Mouse (Mus musculus) stomach, embryonic 16.5 days (tissue): ENCODE measurements at regions not wholly inside any gene's neighbourhood (a gene's known extent, or its start where the extent isn't known, plus 50 kb on each side); places are given as distances from the start of the nearest gene placed in this dataset.

ENCODE experiments used
- ATAC-seq: fragments of 200-750 bp; cut with Nextera tagmentation; 2 replicates; pipeline ENCODE4 v1.8.0; 2017; ENCODE audit warnings: moderate number of reproducible peaks, moderate TSS enrichment; ENCODE audit not compliant: insufficient read depth, low FRiP score
- H3K27ac ChIP-seq: fragments of 300-500 bp; sonication (generic); 2 replicates; pipeline ENCODE4 v1.5.1; 2014; ENCODE audit warnings: low read length
- H3K27me3 ChIP-seq: fragments of 300-500 bp; sonication (generic); 2 replicates; pipeline ENCODE4 v1.6.1; 2014; ENCODE audit warnings: low read length, control low read depth, mixed read lengths; ENCODE audit not compliant: control insufficient read depth, insufficient read depth
- H3K36me3 ChIP-seq: fragments of 300-500 bp; sonication (generic); 2 replicates; pipeline ENCODE4 v1.6.1; 2014; ENCODE audit warnings: low read length; ENCODE audit not compliant: control insufficient read depth, insufficient read depth
- H3K4me1 ChIP-seq: fragments of 300-500 bp; sonication (generic); 2 replicates; pipeline ENCODE4 v1.6.1; 2014; ENCODE audit warnings: low read length, control low read depth, mixed read lengths; ENCODE audit not compliant: control insufficient read depth, insufficient read depth
- H3K4me2 ChIP-seq: fragments of 300-500 bp; sonication (generic); 2 replicates; pipeline ENCODE4 v1.6.1; 2014; ENCODE audit warnings: low read depth, low read length, mixed read lengths
- H3K4me3 ChIP-seq: fragments of 300-500 bp; sonication (generic); replicated peaks from 2 replicates; pipeline ENCODE4 v1.5.1; 2014; ENCODE audit warnings: mild to moderate bottlenecking, low read length
- H3K9ac ChIP-seq: fragments of 300-500 bp; sonication (generic); 2 replicates; pipeline ENCODE4 v1.6.1; 2014; ENCODE audit warnings: low read length
- H3K9me3 ChIP-seq: fragments of 300-500 bp; sonication (generic); replicated peaks from 2 replicates; pipeline ENCODE4 v1.6.1; 2016; ENCODE audit warnings: low read length, control low read depth; ENCODE audit not compliant: control insufficient read depth
- WGBS: fragments of 180-500 bp; shearing (Covaris S2); extraction: QIAGEN DNeasy Blood & Tissue Kit; methylation state at CpG from one replicate; pipeline ENCODE4 v1.1.7; 2014; 5-methylcytosine and 5-hydroxymethylcytosine counted together

DNA sequence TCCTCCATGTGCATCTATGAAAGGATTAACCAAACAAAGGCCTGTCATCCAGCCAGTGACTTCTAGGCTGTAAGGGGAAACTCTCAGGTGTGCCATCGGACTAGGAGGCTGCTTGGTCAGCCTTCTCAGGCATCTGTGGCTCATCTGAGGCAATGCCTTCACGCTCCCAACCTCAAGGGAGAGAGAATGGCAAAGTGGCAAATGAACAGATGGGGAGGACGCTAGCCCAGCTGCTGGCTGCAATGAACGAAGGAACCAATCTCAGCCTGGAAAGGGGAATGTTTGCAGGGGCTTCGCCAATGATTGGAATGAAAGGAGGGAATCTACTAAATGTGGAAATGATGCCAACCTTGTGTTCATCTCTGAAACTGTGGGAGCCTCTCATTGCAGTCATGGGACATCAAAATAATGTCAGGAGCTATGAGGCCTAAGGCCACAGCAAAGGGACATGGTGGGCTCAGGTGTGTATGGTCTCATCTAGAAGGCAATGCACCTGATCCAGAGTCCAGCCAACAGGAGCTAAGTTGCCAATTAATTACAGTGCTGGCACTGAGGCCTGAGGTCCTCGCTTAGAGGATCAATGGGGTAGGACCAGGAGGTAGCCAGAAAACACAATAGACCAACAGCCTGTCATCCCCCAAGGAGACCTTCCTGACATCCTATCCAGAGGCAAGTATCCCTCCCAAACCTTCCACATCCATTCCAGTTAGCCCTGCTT lies 108.9 kb upstream of the Ptprt start:
- Histone ChIP-seq H3K36me3 (no peaks in the 10 kb centered on the region), H3K27ac (no peak overlapping the region), H3K9me3 (no peaks in the 10 kb centered on the region), H3K4me2 (no peak overlapping the region), H3K4me3 (no peak overlapping the region), H3K4me1 (no peaks in the 10 kb centered on the region), H3K27me3 (no peaks in the 10 kb centered on the region), H3K9ac (no peak overlapping the region)
- 79% methylated on average over 6 of the region's 6 CpGs for WGBS
- ATAC-seq = no peak

DNA sequence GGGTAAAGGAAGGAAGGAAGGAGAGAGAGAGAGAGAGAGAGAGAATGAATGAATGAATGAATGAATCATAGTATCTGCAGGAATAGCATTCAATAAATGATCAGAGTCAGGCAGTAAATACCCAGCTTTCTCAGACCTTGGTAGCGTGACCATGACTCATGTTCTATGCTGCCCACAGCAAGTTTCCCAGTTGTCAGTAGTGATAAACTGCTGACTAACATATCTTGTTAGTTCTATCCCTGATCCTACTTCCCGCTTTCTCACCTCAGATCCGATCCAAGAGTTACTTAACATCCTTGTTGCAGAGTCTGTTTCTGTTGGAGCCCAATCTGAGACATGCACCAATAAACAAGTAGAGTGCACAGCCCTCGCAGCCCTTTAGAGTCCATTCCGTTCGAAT lies 103.1 kb upstream of the Ptprt start:
- Histone ChIP-seq H3K36me3 (no peaks in the 10 kb centered on the region), H3K4me2 (no peak overlapping the region), H3K9me3 (no peaks in the 10 kb centered on the region), H3K27ac (no peak overlapping the region), H3K4me3 (no peak overlapping the region), H3K9ac (no peak overlapping the region), H3K27me3 (no peaks in the 10 kb centered on the region), H3K4me1 (no peaks in the 10 kb centered on the region)
- ATAC-seq = no peak
- WGBS = 86% methylated on average over 6 of the region's 6 CpGs

DNA sequence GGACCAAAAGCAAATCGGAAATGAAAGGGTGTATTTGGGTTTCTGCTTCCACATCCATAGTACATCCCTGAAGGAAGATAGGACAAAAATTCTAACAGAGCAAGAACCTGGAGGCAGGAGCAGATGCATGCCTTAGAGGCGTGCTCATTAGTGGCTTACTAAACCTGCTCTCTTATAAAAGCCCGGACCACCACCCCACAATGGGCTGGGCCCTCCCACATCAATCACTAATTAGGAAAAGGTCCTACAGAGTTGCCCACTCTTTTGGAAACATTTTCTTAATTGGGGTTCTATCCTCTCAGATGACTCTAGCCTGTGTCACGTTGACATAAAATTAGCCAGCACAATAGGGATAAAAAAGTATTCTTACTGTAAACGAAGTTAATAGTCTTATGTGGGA lies 79.6 kb upstream of the Ptprt start:
- no peak overlapping the region for H3K27ac ChIP-seq
- no peak overlapping the region for H3K4me3 ChIP-seq
- WGBS = 73% methylated on average over 5 of the region's 5 CpGs
- ATAC-seq = no peak
- H3K4me1 ChIP-seq = no peaks in the 10 kb centered on the region
- H3K9me3 ChIP-seq = no peaks in the 10 kb centered on the region
- H3K36me3 ChIP-seq = no peaks in the 10 kb centered on the region
- H3K4me2 ChIP-seq = no peak overlapping the region
- no peak overlapping the region for H3K9ac ChIP-seq
- H3K27me3 ChIP-seq = no peaks in the 10 kb centered on the region

DNA sequence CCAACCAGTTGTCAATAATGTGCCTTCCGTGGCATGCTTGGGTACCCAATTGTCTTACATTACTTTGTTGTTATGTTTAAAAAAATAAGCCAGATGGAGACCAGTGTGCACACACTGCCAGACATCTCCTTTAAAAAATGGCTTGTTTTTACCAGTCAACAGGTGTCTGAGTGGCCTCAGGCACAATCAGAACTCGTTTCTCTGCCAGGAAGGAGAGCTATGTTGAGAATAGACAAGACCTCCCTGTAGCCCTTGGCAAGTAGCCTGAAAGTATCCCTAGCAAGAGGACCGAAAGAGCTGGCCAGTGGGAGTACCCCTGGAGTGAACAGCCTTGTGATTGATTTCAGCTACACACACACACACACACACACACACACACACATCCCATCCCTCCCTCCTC lies 74.8 kb upstream of the Ptprt start:
- ATAC-seq = no peak

DNA sequence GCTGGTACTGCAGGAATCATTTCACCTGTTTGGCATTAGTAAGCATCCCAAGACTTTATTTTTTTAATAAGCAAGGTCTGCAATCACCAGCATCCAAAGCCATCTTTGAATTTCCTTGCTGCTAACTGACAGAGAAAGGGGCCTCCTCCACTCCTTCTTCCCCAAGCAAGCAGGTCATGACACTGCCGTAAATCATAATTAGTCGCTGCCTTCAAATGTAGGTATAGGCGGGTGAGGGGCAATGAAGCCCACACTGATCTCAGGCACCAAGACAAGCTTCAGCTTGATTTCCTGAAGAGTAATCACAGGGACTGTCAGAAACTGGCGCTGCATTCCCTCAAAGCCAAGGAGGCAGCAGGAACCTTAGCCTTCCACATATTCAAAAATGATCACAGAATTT lies 73.3 kb upstream of the Ptprt start:
- no peak for ATAC-seq
- 50% methylated on average over 4 of the region's 4 CpGs for WGBS
- H3K9me3 ChIP-seq = no peaks in the 10 kb centered on the region

More for the DNA sequence above, 74.8 kb upstream of the Ptprt start:
- Histone ChIP-seq H3K9me3 (no peaks in the 10 kb centered on the region), H3K36me3 (no peaks in the 10 kb centered on the region), H3K4me3 (no peak overlapping the region), H3K4me2 (no peak overlapping the region), H3K4me1 (no peaks in the 10 kb centered on the region), H3K9ac (no peak overlapping the region), H3K27me3 (no peaks in the 10 kb centered on the region), H3K27ac (no peak overlapping the region)
- 51% methylated on average over 3 of the region's 3 CpGs for whole genome bisulfite sequencing

DNA sequence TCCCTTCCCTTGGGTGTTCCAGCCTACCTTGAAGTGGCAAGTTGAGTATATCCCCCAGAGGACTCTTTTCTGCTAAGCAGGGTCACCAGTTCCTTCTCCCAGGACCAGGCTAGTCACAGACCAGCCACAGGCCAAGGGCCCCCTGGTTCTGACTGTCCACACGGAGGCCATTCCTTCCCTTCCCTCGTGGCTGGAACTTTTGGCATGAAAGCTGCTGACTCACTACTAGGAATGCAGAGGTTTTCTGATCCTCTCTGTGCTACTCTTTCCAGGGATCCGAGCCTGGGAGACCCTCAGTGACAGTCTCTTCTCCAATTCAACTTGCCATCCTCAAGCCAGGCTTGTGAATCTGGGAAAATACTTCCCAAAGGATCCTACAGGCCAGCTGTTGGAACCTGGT lies 59.1 kb upstream of the Ptprt start:
- Histone ChIP-seq H3K9ac (no peak overlapping the region), H3K36me3 (no peaks in the 10 kb centered on the region), H3K9me3 (no peaks in the 10 kb centered on the region), H3K4me1 (no peaks in the 10 kb centered on the region), H3K4me3 (no peak overlapping the region), H3K4me2 (no peak overlapping the region), H3K27me3 (no peaks in the 10 kb centered on the region), H3K27ac (no peak overlapping the region)
- ATAC-seq = no peak
- WGBS = 32% methylated on average over 3 of the region's 3 CpGs

More for the DNA sequence above, 73.3 kb upstream of the Ptprt start:
- Histone ChIP-seq H3K36me3 (no peaks in the 10 kb centered on the region), H3K27ac (no peak overlapping the region), H3K4me1 (no peaks in the 10 kb centered on the region), H3K9ac (no peak overlapping the region), H3K4me2 (no peak overlapping the region), H3K27me3 (no peaks in the 10 kb centered on the region), H3K4me3 (no peak overlapping the region)

DNA sequence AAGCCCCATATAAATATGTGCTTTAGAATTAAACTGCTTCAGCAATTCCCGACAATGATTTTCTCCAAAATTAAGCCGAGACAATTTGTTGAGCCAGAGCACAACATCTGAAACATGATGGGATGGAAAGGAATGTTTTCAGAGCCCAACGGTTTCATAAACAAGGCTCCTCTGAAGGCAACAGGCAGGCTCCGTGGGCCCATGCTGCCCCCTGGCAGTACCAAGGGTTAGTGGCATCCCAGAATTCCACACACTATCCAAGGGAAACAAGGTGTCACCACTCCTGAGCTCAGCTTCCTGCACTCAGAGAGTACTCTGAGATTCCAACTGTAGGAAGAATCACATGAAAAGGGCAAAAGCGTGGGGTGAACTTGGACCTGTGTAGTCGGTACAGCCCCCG lies 57.5 kb upstream of the Ptprt start:
- no peaks in the 10 kb centered on the region for H3K9me3 ChIP-seq
- 68% methylated on average over 7 of the region's 7 CpGs for WGBS
- ATAC-seq = no peak
- no peak overlapping the region for H3K9ac ChIP-seq
- H3K36me3 ChIP-seq = no peaks in the 10 kb centered on the region
- no peaks in the 10 kb centered on the region for H3K27me3 ChIP-seq
- no peak overlapping the region for H3K27ac ChIP-seq
- H3K4me1 ChIP-seq = no peaks in the 10 kb centered on the region
- H3K4me3 ChIP-seq = no peak overlapping the region
- no peak overlapping the region for H3K4me2 ChIP-seq

DNA sequence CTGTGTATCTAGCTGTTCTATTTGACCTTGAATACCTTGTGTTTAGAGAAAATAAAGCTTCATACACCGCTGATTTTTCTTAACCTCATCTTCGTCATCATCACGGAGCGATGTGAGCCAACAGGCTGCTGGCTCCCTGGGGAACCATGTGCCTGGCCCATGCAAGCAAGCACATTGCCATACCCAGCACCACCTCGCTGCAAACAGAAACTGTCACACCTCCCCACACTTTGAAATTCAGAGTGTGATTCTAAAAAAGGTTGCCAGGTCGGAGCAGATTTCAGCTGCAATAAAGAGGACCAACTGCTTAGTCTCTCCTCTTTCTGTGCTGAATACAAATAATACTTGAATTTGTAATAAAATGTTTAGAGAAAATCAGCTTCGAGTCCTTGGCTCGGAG lies 54.0 kb upstream of the Ptprt start:
- Histone ChIP-seq H3K4me2 (no peak overlapping the region), H3K27ac (no peak overlapping the region), H3K4me1 (no peaks in the 10 kb centered on the region), H3K36me3 (no peaks in the 10 kb centered on the region), H3K4me3 (no peak overlapping the region), H3K9me3 (no peaks in the 10 kb centered on the region), H3K9ac (no peak overlapping the region), H3K27me3 (no peaks in the 10 kb centered on the region)
- 82% methylated on average over 8 of the region's 8 CpGs for WGBS
- no peak for ATAC-seq

DNA sequence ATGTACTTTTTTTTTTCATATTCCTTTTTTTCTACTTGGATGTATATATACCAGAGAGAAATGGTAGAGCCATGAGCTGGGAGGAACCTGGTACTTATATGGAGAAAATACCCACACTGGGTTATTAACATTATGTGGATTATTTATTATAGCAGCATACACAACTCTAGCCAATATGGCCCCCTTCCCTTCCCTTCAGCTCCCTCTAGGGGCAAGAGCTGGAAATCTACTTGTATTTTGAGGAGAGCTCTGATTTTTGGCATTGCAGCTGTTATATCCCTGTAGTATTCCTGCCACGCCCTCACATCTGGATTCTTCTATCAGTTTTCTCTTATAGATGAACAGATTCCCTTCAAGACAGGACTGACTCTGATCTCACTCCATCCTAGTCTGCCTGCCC lies 52.0 kb upstream of the Ptprt start:
- Histone ChIP-seq H3K9ac (no peak overlapping the region), H3K36me3 (no peaks in the 10 kb centered on the region), H3K9me3 (no peaks in the 10 kb centered on the region), H3K4me3 (no peak overlapping the region), H3K4me2 (no peak overlapping the region), H3K27me3 (no peaks in the 10 kb centered on the region), H3K27ac (no peak overlapping the region), H3K4me1 (no peaks in the 10 kb centered on the region)
- no peak for ATAC-seq
- WGBS = 56% methylated on average over 1 of the region's 1 CpGs
